Mouse (Mus musculus) embryo, embryonic 11.5 days (tissue): ENCODE results near the gene Nemp2.
"Not testable (repeated sequence)": the region's sequence is repeated elsewhere in the genome, so short reads cannot be mapped to it uniquely, and the experiment has no call there.

Experiments
- DNase-seq: peaks from one replicate; pipeline ENCODE4 v3.0.0-alpha.2; 2012; ENCODE audit warnings: low read depth, low spot score

The Nemp2 gene

DNA sequence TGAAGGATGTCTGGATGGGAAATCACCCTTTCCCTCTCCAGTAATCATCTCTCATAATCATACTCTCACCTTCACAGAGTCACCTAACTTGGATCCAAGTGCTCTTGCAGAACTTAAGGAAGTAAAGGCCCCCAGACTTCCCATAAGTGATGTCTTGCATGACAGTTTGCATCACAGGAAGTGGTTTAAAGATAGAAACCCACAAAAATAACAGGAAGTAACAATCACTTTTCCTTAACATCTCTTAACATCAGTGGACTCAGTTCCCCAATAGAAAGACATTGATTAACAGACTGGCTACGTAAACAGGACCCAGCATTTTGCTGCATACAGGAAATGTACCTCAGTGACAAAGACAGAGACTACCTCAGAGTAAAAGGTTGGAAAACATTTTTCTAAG is 22.9 kb downstream of the Nemp2 start:
- no peak for DNase-seq

DNA sequence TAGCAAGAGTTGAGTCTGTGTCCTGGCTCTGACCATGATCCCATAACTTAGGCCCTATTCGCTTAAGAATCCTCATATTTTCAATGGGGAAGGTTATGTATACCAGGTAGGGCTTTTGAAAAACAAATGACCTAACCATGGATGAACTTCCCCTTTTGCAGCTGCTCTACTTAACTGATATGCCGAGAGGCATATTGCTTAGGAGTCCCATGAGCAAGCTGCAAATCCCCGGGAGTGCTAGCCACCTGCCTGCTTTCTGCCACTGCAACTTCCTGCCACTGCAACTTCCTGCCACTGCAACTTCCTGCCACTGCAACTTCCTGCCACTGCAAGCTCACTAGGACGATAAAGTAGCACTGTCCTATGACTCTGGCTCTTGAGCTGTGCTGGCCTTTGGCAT is 24.6 kb downstream of the Nemp2 start:
- DNase-seq, result no peak

DNA sequence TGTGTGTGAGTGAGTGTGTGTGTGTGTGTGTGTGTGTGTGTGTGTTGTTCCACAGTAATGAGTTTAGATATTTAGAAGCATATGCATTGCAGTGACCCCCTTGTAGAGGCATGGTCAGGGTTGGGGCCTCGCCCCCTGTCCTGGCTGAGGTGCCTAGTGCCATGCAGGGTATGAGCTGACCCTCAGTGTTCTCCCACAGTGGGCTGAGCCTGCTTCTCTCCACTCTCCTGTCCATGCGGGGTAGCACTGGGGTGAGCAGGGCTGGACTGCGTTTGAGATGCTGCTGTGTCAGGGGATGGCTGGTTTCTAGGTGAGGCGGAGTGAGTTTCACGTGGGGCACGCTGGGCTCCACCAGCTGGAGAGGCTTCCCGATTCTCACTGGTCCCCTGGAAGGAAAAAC is 27.7 kb downstream of the Nemp2 start:
- no peak for DNase-seq

DNA sequence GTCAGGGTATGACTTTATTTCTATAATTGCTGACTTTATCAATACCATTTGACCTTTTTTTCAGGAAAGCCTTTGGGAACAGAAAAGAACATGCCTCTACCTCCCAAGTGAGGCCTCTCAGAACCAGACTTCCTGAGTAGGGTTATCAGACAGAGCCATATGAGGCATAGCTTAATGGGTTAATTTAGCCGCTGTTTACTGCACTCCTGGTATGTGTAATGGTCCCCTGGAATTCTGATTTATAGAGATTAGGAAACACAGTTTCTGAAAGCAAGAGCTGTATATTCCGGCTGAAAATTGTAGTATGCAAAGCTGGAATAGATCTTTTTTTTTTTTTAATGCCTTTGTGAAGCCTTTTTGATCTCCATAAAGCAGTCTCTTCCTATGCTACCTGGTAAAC is 29.8 kb downstream of the Nemp2 start:
- DNase-seq, result no peak

DNA sequence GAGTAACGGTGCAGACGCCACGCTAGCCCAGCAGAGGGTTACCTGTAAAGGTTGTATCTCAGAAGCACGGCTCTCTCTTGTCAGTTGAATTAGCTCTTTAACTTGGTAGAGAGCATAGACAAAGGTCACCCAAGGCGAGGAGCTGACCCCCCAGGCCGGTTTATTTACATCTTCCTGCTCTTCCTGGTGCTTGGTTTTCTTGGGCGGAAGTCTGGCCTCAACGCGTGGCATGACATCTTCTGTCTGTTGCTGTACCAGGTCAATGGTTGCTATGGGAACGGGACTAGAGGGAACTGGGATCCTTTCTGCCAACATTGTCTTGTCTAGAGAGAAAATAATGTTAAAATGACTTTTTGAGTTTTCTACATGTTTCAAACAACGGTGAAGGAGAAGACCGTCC is 30.3 kb downstream of the Nemp2 start:
- DNase-seq, result no peak

DNA sequence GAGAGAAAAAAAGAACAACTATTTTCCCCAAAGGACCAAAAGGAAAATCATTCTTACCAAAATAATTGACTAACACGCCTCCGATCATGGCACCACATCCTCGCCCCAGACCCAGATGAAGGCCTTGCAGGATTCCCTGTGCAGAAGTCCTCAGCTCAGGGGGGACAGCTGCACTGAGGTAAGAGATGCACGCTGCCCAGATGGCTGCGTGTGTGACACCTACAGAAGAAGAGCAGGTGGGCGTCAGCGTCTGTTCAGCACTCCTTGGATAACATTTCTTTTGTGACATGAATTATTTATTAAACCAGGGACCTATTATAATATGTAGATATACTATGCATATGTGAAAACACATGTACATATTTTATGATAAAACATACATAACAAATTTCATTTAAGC is 32.7 kb downstream of the Nemp2 start:
- DNase-seq, result no peak

DNA sequence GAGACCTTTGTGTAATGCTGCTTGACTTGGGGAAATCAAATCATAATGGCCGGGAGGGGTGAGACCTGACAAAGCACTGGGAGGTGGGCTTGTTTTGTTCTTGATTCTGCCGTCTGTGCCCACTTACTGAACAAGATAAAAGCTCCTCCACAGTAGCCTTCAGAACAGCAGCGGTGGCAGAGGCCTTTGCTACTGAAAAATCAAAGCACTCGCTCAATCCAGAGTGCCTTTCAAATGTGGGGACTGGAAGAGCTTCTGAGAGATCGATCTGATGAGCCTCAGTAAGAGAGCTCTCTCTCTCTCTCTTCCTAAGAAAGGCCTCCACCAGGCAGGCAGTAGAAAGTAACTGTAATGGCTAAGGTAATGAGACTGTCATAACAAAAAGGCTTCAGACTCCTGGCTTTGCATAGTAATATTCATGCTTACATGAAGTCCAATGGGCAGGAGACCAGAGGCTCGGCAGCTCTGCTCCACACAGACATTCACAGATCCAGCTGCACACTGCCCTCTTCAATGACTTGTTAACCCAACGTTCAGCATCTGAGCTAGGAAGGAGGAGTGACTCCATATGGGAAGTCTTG is 38.3 kb downstream of the Nemp2 start:
- no peak for DNase-seq

DNA sequence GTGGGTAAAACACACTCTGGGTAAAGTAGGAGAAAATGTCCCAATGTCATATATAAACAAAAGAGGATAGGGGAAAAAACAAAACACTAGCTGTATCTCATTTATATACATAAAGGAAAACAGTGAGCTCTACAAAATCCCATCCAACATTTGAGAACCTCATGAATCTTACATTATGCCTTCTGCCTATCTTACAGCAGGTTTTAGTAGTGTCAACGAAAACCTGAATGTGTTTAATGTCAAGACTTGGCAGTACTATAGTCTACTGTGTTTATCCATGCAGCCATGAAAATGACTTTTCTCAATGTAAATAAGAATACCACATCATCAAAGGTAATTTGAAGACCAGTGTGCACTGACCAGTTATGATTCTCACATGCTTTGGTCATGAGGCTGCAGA is 39.4 kb downstream of the Nemp2 start:
- DNase-seq, result no peak

DNA sequence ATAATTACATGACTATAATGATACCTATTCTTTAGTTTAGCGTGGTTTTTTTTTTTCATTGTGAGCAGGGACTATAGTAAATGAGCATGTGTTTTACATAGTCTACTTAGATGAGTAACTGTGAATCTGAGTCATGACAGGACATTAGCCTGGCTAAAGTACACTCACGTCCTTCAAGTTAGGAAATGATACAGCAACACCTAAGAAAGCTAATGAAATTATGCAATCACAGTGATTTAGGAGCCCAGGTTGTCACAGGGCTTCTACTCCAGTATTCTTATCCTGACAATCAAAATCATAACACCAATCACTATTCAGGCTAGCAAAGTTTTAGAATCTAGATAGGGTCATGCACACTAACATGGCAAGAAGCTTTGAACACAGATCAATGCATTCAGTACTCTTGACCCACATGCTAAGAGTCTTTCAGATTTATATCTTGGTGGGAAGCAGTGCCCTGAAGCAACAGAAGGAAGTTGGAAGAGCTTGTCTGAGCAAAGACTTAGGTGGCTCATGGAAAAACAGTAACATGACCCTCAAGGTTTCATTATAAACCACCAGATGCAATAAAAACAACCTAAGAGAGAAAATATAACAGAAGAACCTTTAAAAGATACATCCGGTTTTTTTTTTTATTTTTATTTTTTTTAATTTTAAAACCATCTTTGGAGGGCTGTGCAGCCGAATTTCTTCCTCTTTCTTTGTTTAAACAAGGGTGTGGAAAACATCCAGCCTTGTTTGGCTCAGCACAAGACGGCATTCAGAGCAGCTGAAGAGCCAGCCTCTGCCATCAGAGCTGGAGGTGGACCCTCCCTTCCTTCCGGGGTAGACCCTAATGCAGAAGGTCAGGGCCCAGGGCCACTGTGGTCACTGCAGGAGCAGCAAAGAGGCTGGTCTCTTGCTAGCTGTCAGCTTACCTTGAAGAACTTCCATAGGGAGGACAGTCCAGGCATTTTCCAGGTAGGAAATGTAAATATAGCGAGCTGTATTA is 45.4 kb downstream of the Nemp2 start:
- DNase-seq, result no peak

DNA sequence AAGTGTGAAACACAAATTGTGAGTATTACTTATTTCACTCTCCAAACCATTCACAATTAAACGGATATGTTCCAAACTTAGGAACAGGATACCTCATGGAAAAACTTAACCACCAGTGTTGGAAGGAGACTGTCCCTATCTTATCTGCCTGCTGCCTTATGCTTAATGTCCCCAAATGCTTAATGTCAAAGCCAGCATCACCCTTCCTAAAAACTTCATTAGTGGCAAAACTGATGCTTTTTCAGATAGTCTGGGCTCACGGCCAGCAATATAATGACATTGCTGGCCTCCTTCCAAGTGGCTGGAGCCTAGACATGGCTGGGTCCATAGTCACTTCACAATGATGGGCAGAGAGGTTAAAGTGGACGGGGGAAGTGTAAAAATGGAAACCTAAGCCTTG is 46.1 kb downstream of the Nemp2 start:
- DNase-seq, result no peak

DNA sequence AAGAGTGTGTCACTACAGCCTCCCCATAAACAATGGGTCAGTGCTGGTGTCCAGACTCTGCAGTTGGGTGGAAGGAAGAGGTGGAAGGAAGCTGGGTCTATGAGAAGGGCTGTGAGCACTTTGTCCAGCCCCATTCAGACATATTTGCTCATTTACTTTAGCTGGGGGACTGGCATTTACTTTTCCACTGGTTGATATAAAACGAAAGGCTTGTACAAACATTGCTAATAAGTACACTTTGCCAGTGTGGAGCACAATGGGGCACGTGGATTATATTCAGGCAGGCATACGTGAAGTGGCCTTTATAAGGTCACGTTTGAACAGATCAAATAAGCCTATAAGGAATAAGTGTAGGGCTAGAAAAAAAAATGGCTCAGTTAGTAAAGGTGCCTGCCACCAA is 53.0 kb downstream of the Nemp2 start:
- no peak for DNase-seq

DNA sequence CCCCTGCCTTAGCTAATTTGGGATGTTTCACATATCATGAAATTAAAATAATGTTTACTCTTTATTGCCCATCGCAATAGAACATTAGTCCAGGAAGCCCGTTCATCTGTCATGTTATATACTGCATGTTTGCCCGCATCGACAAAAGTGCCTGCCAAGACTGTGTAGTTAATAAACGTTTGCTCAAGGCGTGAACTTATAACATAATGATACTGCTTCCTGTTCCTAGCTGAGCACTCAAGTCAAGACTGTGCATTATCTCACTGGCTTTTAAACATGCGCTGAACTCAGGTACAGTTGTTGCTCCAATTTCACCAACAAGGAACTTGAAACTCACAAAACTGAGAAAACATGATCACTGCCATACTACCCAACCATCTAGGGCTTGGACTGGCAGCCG is 57.1 kb downstream of the Nemp2 start:
- DNase-seq, result no peak

DNA sequence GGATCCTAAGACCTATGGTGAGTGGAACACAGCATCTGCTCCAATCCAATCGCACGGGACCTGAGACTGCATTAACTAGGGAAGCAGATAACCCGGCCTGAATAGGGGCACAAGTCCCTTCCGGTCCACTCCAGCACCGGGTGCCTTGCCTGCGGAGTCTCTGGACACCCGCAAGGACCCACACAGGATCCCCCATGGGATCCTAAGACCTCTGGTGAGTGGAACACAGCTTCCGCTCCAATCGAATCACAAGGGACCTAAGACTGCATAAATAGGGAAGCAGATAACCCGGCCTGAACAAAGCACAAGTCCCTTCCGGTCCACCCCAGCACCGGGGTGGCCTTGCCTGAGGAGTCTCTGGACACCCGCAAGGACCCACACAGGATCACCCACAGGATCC is 64.0 kb downstream of the Nemp2 start:
- not testable (repeated sequence) for DNase-seq
